Mouse (Mus musculus) cerebellum, adult (tissue): ENCODE measurements around the gene Atp1b2.

ENCODE experiments used
- ATAC-seq: cut with Nextera tagmentation; 2 replicates; pipeline ENCODE4 v1.9.2; 2017; ENCODE audit warnings: mild to moderate bottlenecking, moderate library complexity, mixed read lengths; ENCODE audit not compliant: insufficient number of reproducible peaks, low FRiP score, low TSS enrichment

The Atp1b2 gene

DNA sequence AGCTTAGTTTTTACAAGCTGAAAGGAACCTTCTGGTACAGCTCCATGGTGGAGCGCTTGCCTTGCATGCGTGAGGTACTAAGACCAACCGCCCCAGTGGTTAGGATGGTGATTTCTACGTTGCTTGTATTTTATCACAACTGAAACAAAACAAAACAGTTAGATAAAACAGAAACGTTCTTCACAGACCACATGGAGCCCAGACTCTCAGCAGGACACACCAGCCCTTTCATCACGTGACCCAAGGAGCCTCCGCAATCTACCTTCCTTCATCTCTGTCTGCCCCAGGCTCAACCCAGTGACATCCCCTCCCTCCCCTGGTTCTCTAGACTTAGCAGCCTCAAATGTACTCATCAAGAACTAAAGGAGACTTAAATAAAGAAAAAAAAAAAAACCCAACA is 3.7 kb upstream of the Atp1b2 start:
- ATAC-seq = no peak

GRCm38 (mm10) chr11:69608525-69608924 is 2.8 kb upstream of the Atp1b2 start:
- no peak for ATAC-seq

GRCm38 (mm10) chr11:69606832-69607231 is 1.1 kb upstream of the Atp1b2 start:
- ATAC-seq = no peak

DNA sequence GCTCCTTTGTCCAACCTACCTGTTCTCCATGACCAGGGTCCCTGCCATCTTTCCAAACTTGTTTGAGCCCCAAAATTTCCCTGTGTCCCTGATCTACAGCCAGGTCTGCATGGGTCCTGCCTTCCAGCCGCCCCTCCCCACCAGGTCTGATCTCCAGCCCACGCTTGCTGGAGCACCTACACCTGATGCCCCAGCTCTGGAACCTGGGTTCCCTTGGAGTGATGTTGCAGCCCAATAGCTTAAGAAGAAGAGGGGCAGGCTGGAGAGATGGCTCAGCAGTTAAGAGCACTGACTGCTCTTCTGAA is 701 bp upstream of the Atp1b2 start:
- ATAC-seq = no peak

DNA sequence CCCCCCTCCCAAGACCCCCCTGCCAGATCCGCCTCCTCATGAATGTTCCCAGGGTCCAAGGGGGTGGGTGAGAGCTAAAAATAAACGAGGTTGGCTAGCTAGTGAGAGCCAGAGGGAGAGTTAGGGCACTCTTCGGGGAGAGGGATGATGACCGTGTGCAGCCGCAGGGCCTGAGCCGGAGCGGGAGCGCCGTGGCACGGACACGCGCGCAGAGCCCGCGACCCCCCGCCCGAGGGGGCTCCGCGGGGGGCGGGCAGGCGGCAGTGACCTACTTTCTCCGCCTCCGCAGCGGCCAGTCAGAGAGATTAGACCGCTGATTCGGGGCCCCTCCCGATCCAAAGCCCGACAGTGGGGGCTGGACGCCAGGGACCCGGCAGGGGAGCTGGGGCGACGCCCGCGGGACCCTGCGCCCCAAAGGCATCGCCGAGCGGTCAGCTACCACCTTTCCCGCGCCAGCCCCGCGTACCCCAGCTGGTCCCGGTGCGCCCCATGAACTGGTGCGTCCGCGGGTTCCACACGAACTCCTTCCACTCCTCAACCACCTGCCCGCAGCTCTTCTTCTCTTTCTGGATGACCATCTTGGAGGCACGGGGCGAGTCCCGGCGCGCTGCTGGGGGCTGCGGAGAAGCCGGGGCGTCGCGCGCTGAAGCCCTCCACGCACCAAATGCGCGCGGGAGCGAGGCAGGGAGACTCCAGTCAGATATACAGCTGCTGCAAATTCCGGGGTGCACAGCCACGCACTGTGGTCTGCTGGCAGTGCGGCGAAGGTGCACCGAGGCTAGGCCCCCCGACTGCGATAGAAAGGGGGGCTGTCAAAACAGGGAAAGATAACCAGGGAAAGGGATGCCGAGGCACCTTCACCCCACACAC is 712 bp downstream of the Atp1b2 start:
- peak; percentile 42; the same call in 1 of the 2 replicates for ATAC-seq

GRCm38 (mm10) chr11:69604347-69604746 is 1.4 kb downstream of the Atp1b2 start:
- no peak for ATAC-seq

DNA sequence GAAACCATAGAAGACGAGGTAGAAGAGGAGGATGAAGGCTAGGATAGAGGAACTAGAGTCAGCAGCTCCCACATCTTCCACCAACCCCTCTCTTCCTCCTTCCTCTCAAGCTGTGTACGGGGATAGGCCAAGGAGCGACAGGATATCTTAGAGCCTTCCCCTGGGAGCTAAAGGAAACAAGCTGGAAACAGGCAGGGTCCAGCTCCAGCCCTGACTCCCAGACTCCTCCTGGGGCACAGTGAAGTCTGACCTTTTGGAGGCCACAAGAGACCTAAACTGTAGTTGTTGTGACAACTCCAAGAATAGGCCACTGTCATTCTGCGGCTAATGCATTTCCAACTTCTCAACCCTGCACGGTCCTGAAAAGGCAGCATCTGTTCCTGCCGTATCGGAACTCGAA is 2.2 kb downstream of the Atp1b2 start:
- no peak for ATAC-seq

GRCm38 (mm10) chr11:69601768-69602167 is 4.0 kb downstream of the Atp1b2 start:
- ATAC-seq = no peak

- ATAC-seq = no peak
These were observed 5.6 kb downstream of the Atp1b2 start for GRCm38 (mm10) chr11:69600098-69600497.

DNA sequence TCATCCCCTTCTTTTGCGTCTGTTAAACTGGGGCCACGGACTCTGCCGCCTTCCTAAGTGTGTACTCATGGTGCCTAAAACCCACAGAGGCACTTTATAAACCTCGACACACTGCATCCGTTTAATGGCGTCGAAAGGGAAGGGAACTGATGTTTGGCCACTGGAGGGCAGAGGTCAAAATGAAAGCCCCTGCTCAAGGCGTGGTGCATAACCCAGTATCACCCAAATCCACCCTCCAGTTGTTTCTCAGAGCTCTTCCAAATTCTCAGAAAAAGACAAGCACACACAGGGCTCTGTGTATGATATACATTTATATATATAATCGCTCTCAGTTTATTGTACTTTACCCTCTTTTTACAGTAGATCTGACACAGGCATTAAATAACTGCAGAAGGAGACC is 6.3 kb downstream of the Atp1b2 start:
- ATAC-seq = no peak

DNA sequence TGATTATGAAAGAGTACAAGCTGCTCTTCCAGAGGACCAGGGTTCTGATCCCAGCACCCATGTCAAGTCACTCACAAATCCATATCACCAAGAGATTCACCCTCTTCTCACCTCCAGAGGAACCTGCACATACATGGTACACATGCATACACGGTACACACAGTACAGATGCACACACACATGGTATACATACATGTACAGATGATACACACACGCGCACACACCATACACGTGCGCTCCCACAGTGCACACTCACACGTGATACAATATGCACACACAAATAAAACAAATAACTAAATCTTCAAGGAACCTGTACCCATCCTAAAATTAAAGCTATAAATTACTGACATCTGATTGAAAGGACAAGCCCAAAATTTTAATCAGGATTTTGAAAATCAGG is 10.9 kb downstream of the Atp1b2 start:
- no peak for ATAC-seq

- no peak for ATAC-seq
These were observed 12.9 kb downstream of the Atp1b2 start for GRCm38 (mm10) chr11:69592799-69593198.

DNA sequence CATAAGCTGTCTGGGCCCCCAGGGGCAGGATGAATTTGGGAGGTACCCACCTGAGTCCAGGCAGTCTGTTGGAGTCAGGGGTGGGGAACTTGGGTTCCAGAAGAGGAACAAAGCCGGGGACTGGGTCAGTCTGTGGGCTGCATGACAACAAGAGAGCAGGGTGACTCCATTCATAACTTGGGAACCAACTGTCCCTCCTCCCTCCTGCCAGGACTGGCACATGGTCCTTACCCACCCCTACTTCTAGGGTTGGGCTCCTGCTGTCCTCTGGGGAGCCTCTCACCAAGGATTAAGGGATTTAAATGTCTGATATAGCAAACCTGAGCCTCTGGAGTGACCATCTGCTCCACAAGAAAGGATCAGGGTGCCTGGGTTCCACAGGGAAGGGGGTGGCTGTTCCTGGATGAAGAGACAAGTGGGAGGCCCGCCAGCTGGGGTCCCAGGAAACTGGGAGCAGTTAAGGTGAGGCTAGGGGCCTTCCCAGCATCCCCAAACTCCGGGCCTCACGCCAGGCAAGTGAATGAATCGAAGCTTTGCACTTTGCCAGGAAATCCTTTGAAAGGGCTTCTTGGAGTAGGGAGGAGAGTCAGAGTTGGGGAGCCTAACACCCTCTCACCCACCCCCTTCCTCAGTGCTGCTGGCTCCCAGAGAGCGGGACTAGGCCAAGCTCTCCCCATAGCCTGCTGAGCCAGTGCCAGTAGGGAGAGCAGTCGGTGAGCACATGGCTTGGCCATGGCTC is 13.7 kb downstream of the Atp1b2 start:
- peak; percentile 36; the same call in 1 of the 2 replicates for ATAC-seq

DNA sequence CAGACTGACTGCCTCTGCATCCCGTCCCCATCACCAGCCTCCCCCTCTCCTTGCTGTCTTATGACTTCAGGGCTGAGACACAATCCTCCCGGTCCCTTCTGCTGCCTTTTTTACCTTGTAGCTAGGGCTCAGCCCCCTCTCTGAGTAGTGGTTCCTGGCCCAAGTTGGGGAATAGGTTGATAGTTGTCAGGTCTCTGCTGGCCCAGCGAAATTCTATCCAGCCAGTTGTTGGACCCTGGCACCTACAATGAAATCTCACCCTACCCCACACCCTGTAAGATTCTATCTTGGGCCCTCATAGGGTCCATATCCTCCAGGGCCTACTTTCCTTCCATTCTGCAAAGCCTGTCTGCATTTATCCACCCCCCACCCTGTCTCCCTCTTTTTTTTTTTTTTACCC is 14.3 kb downstream of the Atp1b2 start:
- no peak for ATAC-seq

DNA sequence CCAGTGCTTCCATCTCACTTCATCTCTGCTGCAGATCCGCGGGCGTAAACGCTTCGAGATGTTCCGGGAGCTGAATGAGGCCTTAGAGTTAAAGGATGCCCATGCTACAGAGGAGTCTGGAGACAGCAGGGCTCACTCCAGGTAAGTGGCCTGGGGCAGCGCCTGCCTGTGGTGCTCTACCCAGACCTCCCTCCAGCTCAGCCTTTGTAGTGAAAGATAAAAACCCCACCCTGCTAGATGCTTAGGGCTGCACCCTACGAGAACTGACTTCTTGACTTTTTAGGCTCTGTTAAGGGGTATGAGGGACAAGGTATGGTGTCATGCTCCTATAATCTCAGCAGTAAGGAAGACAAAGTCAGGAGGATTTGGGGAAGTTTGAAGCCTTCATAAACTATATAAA is 15.1 kb downstream of the Atp1b2 start:
- no peak for ATAC-seq

- no peak for ATAC-seq
These were observed 16.4 kb downstream of the Atp1b2 start for GRCm38 (mm10) chr11:69589207-69589834.

- no peak for ATAC-seq
These were observed 19.9 kb downstream of the Atp1b2 start for GRCm38 (mm10) chr11:69585718-69586325.

GRCm38 (mm10) chr11:69584937-69585336 is 20.8 kb downstream of the Atp1b2 start:
- ATAC-seq = no peak

DNA sequence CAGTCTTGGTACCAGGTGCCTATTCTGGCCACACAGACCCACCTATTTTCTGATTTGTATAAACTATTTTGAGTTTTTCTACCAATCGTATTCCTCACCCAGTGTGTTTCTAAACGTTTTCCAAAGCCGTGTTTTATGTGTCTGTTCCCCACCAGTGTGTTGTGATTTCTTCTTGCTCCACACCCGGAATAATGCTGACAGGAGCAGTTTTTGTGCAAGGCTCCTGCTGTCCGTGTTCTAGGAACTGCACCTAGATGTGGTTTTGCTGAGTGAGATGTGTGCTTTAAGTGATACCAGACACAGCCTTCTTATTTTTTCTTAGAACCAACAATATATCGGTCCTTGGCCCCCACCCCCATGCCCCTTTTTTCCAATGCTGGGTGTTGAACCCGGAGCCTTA is 21.7 kb downstream of the Atp1b2 start:
- ATAC-seq = no peak

DNA sequence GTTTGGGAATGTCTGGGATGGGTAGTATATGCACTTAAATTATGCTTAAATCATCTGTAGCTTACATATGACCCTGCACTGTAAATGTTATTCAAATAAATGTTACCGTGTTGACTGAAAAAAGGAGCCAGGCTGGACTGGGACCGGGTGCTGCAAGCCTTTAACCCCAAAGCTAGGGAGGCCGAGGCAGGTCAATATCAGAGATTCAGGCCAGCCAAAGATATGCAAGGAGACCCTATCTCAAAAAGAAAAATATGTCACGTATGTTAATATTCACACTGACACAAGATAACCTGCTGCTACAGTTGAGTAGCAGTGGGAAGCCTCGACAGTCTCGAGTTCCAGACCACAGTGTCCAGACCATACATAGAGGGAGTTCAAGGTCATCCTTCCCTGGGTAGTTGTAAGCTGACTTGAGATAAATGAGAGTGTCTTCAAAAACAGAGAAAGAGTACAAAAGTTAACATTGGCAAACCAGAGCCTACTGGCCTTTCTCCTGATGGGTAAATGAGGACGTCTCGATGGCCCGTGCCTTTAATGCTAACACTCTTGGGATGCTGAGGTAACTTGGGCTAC is 23.4 kb downstream of the Atp1b2 start:
- ATAC-seq = no peak

DNA sequence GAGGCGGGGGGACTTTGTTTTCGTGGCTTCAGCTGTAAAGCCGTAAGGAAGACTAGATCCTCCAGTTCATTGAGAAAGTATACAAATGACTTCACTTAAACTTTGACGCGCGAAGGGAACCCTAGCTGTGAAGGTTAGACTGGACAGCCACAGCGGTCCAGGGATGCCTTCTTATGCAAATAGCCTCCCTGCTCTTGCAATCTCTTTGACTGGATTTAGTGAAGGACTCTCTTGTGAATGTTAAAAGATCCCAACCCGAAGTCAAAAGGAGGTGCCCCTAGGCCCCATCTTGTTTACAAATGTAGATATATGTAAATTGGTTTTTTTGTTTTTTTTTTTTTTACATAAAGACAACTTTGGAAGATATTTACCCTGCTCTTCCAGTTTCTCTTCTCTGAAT is 23.9 kb downstream of the Atp1b2 start:
- no peak for ATAC-seq
